8 mouse cellular contexts compared by ENCODE assay signal in genomic region chr14:31336369-31337155, GRCm38 (mm10). TPM values are rescaled to one million over a fixed set of nuclear protein-coding genes. Genes with fewer than 3 reads are reported as not detected.
A peak's percentile ranks its signal among the peaks of the same experiment; 100 is the strongest.
DNase-seq lines count a peak whose midpoint lies in the region; ATAC-seq and TF ChIP-seq lines count a peak whose summit lies in the region.

Gene Capn7, plus strand, starts transcription at chr14:31336638.

- peak within 1 kb of the TSS; percentile 74 to 88 for H3K4me3 ChIP-seq in MEL (ENCODE audit: control insufficient read depth in 1 of 2, insufficient read depth in 1 of 2, low read depth in 2 of 2, low read length in 2 of 2)
- H3K4me3 ChIP-seq in cerebellum, adult 2 months (replicated peaks; ENCODE audit: insufficient read depth, low read depth, low read length): peak within 1 kb of the TSS; percentile 77
- peak within 1 kb of the TSS; percentile 81 for H3K4me3 ChIP-seq in forebrain, postnatal 0 days (ENCODE audit: low read depth, low read length)
- H3K4me3 ChIP-seq in lung, embryonic 15.5 days: peak within 1 kb of the TSS; percentile 85

- peak; percentile 96 for ATAC-seq in forebrain, postnatal 0 days
- peak; percentile 97 for ATAC-seq in lung, embryonic 15.5 days (ENCODE audit: borderline replicate concordance, extremely low read depth, low FRiP score, low TSS enrichment)

- TF ChIP-seq CTCF in MEL (IDR thresholded peaks at IDR 0.05 in 2 of 3, conservative IDR thresholded peaks at IDR 0.05 in 1 of 3; ENCODE audit: control insufficient read depth in 1 of 3, insufficient read depth in 1 of 3, low read depth in 2 of 3, low read length in 3 of 3, poor library complexity in 1 of 3, severe bottlenecking in 1 of 3): no peak
- no peak; the same call in 1 of the 2 replicates for TF ChIP-seq CTCF in cerebellum, adult 2 months (IDR thresholded peaks at IDR 0.05; ENCODE audit: borderline replicate concordance, insufficient read depth, low read depth, low read length)
- peak; percentile 63 for TF ChIP-seq CTCF in forebrain, postnatal 0 days (IDR thresholded peaks at IDR 0.05; ENCODE audit: low read depth)

- no peaks in the 10 kb centered on the region for H3K27me3 ChIP-seq in MEL (ENCODE audit: control insufficient read depth in 1 of 2, insufficient read depth in 2 of 2, low read length in 2 of 2)
- no peaks in the 10 kb centered on the region for H3K27me3 ChIP-seq in cerebellum, adult 2 months (ENCODE audit: control insufficient read depth, insufficient read depth, low read length)
- no peaks in the 10 kb centered on the region for H3K27me3 ChIP-seq in forebrain, postnatal 0 days (ENCODE audit: insufficient read depth, low read length)
- H3K27me3 ChIP-seq in lung, embryonic 15.5 days: no peaks in the 10 kb centered on the region

- peak within 1 kb of the TSS; percentile 84 for H3K9ac ChIP-seq in MEL (ENCODE audit: control insufficient read depth, low read depth, low read length, poor library complexity, severe bottlenecking)
- peak within 1 kb of the TSS; percentile 84 for H3K9ac ChIP-seq in forebrain, postnatal 0 days
- peak within 1 kb of the TSS; percentile 86 for H3K9ac ChIP-seq in lung, embryonic 15.5 days

- WGBS in cerebellum, adult 2 months: under 1% methylated on average over 78 of the region's 78 CpGs
- under 1% methylated on average over 76 of the region's 78 CpGs for WGBS in forebrain, postnatal 0 days
- under 1% methylated on average over 76 of the region's 78 CpGs for WGBS in lung, embryonic 15.5 days

- peaks cover 8 to 9% of the 10 kb centered on the region in 2 experiments; a peak in 3 of 4 replicates for H3K36me3 ChIP-seq in MEL (ENCODE audit: control insufficient read depth in 1 of 2, insufficient read depth in 2 of 2, low read length in 2 of 2)
- H3K36me3 ChIP-seq in forebrain, postnatal 0 days (ENCODE audit: insufficient read depth): no peaks in the 10 kb centered on the region
- peaks cover 6% of the 10 kb centered on the region; the same call in 1 of the 2 replicates for H3K36me3 ChIP-seq in lung, embryonic 15.5 days

- H3K27ac ChIP-seq in MEL (ENCODE audit: control insufficient read depth, low read depth, low read length): peak within 1 kb of the TSS; percentile 55
- peak within 1 kb of the TSS; percentile 80 for H3K27ac ChIP-seq in cerebellum, adult 2 months (ENCODE audit: insufficient read depth, low read length)
- peak within 1 kb of the TSS; percentile 92 for H3K27ac ChIP-seq in forebrain, postnatal 0 days (ENCODE audit: low read depth, low read length)
- H3K27ac ChIP-seq in lung, embryonic 15.5 days: peak within 1 kb of the TSS; percentile 96

- peaks cover 18% of the 10 kb centered on the region for H3K79me2 ChIP-seq in MEL (ENCODE audit: control insufficient read depth, insufficient read depth, low read length, poor library complexity)

- peak; percentile 89 to 96 for TF ChIP-seq POLR2A in MEL (IDR thresholded peaks at IDR 0.05; ENCODE audit: control insufficient read depth in 1 of 2, insufficient read depth in 1 of 2, low read depth in 1 of 2, low read length in 2 of 2, poor library complexity in 1 of 2)
- TF ChIP-seq POLR2A in cerebellum, adult 2 months (IDR thresholded peaks at IDR 0.05; ENCODE audit: borderline replicate concordance, insufficient read depth, low read length): peak; percentile 86

- TF ChIP-seq RAD21 in MEL (IDR thresholded peaks at IDR 0.05; ENCODE audit: low read depth, low read length): no peak

- TF ChIP-seq EP300 in MEL (IDR thresholded peaks at IDR 0.05; ENCODE audit: low read depth in 1 of 2, low read length in 2 of 2): no peak

- no peaks in the 10 kb centered on the region for H3K9me3 ChIP-seq in MEL (replicated peaks; ENCODE audit: insufficient read depth, low read length)
- no peaks in the 10 kb centered on the region for H3K9me3 ChIP-seq in forebrain, postnatal 0 days (ENCODE audit: low read length)
- no peaks in the 10 kb centered on the region for H3K9me3 ChIP-seq in lung, embryonic 15.5 days

- H3K4me1 ChIP-seq in MEL (ENCODE audit: control insufficient read depth in 1 of 2, insufficient read depth in 2 of 2, low read length in 2 of 2): peaks cover 2 to 5% of the 10 kb centered on the region in 2 experiments; a peak in 1 of 4 replicates
- peaks cover 6% of the 10 kb centered on the region for H3K4me1 ChIP-seq in cerebellum, adult 2 months (ENCODE audit: control insufficient read depth, insufficient read depth, low read length)
- H3K4me1 ChIP-seq in forebrain, postnatal 0 days (ENCODE audit: insufficient read depth): peaks cover 15% of the 10 kb centered on the region; the same call in 1 of the 2 replicates
- peaks cover 14% of the 10 kb centered on the region for H3K4me1 ChIP-seq in lung, embryonic 15.5 days

- peak; percentile 98 for DNase-seq in MEL (ENCODE audit: low read depth, low spot score)
- peak; percentile 99 for DNase-seq in cerebellum, adult 2 months
- peak; percentile 99 for DNase-seq in forebrain, postnatal 0 days
- peak; percentile 100 for DNase-seq in heart, postnatal 4 days
- peak; percentile 96 to 97 for DNase-seq in layer of hippocampus, adult 8-10 months (ENCODE audit: low spot score in 2 of 2)
- DNase-seq in ovary, adult 18-20 months (ENCODE audit: low spot score): peak; percentile 96
- peak; percentile 98 for DNase-seq in thymus, postnatal 0 days (ENCODE audit: low spot score)

- peak within 1 kb of the TSS; percentile 51 for H3K4me2 ChIP-seq in forebrain, postnatal 0 days (ENCODE audit: low read depth)
- H3K4me2 ChIP-seq in lung, embryonic 15.5 days: peak within 1 kb of the TSS; percentile 72

TF ChIP-seq in MEL, 35 proteins besides CTCF, POLR2A, EP300 and RAD21:
- TF ChIP-seq POLR2AphosphoS2 (IDR thresholded peaks at IDR 0.05; ENCODE audit: low read length) (peak; percentile 83; the same call in 1 of the 2 replicates), TBP (IDR thresholded peaks at IDR 0.05; ENCODE audit: low read depth, low read length) (peak; percentile 82), NELFE (IDR thresholded peaks at IDR 0.05; ENCODE audit: low read depth, low read length) (peak; percentile 92), MAZ (IDR thresholded peaks at IDR 0.05; ENCODE audit: low read depth, low read length) (peak; percentile 95), MAX (IDR thresholded peaks at IDR 0.05; ENCODE audit: low read length) (peak; percentile 42; the same call in 1 of the 2 replicates), NRF1 (IDR thresholded peaks at IDR 0.05; ENCODE audit: insufficient read depth, low read depth, low read length, poor library complexity, severe bottlenecking) (peak; percentile 88), MXI1 (IDR thresholded peaks at IDR 0.05; ENCODE audit: low read depth, low read length) (peak; percentile 66; the same call in 1 of the 2 replicates), SIN3A (IDR thresholded peaks at IDR 0.05; ENCODE audit: low read length) (peak; percentile 51), USF1 (IDR thresholded peaks at IDR 0.05; ENCODE audit: low read depth, low read length) (peak; percentile 84), CHD1 (IDR thresholded peaks at IDR 0.05; ENCODE audit: low read depth, low read length) (0 out of 2 replicates have a peak, but pooled peaks have one; percentile 19), TCF12 (IDR thresholded peaks at IDR 0.05; ENCODE audit: low read depth, low read length) (peak; percentile 53), HCFC1 (IDR thresholded peaks at IDR 0.05; ENCODE audit: low read depth, low read length) (peak; percentile 62), GATA1 (IDR thresholded peaks at IDR 0.05; ENCODE audit: low read depth, low read length) (no peak), KAT2A (conservative IDR thresholded peaks at IDR 0.05; ENCODE audit: low read depth, low read length) (no peak), RCOR1 (IDR thresholded peaks at IDR 0.05; ENCODE audit: low read depth, low read length) (no peak), GABPA (IDR thresholded peaks at IDR 0.05; ENCODE audit: low read depth, low read length) (no peak), POLR2AphosphoS5 (IDR thresholded peaks at IDR 0.05; ENCODE audit: borderline replicate concordance, low read depth, low read length) (no peak), ELF1 (IDR thresholded peaks at IDR 0.05; ENCODE audit: low read depth, low read length) (peak; percentile 87), MYB (IDR thresholded peaks at IDR 0.05; ENCODE audit: low read depth, low read length) (no peak), ZMIZ1 (IDR thresholded peaks at IDR 0.05; ENCODE audit: low read depth, low read length) (peak; percentile 85; the same call in 1 of the 2 replicates)

RNA-seq across cellular contexts. Expression of gene Capn7, which starts in this region (rescaled TPM):
- total RNA-seq in MEL (2012; rRNA removed): 23.2 and 24.9 TPM in 2 replicates
- 10 to 100 TPM; 30.0 to 83.7 TPM for polyA plus RNA-seq in MEL (2012; ENCODE audit: insufficient read depth in 1 of 2, insufficient read length in 2 of 2, low read depth in 1 of 2, low replicate concordance in 2 of 2, missing spikeins in 1 of 2)
- 38.0 and 40.4 TPM in 2 replicates for polyA plus RNA-seq in cerebellum, adult 2 months (2012; rRNA removed)
- 71.3 and 73.3 TPM in 2 replicates for total RNA-seq in forebrain, postnatal 0 days (2014; rRNA removed)
- 43.3 and 51.4 TPM in 2 replicates for polyA plus RNA-seq in forebrain, postnatal 0 days (2015; fragmentation: Nextera tagmentation; extraction: Ambion mirVana)
- total RNA-seq in heart, postnatal 4 days (2021): 10 to 100 TPM; 36.1 to 36.7 TPM
- total RNA-seq in layer of hippocampus, adult 8-10 months (2022): 10 to 100 TPM; 34.9 to 44.0 (median 40.9) TPM
- 34.8 and 37.2 TPM in 2 replicates for polyA plus RNA-seq in lung, embryonic 15.5 days (2015; fragmentation: Nextera tagmentation; extraction: Ambion mirVana)
- polyA plus RNA-seq in thymus, postnatal 0 days (2015; fragmentation: Nextera tagmentation; extraction: Ambion mirVana): 33.8 and 34.9 TPM in 2 replicates

Comparison
In these comparisons a context has a peak if more than half of its experiments do, and no peak if none do; other contexts are left out.
1. Peak in every context shown above with its lines: DNase-seq, ATAC-seq, H3K4me3 ChIP-seq and H3K27ac ChIP-seq.